Mouse (Mus musculus) G1E (cell line): Measurements from ENCODE around the gene Anln. TPM values are rescaled to one million over a fixed set of nuclear protein-coding genes. Genes with fewer than 3 reads are reported as not detected.
A peak's percentile ranks its signal among the peaks of the same experiment; 100 is the strongest.

Source experiments
- ATAC-seq: 2 replicates; pipeline ENCODE4 v1.8.0; 2016; ENCODE audit warnings: mild to moderate bottlenecking; ENCODE audit not compliant: insufficient number of reproducible peaks, poor library complexity, low FRiP score, severe bottlenecking; ENCODE audit errors: extremely low read depth
- DNase-seq: peaks from one replicate; pipeline ENCODE4 v3.0.0; 2012; ENCODE audit warnings: low spot score
- H3K27me3 ChIP-seq: 2 replicates; pipeline ENCODE4 v1.6.1; 2012; ENCODE audit warnings: mild to moderate bottlenecking, low read length, inconsistent platforms; ENCODE audit not compliant: insufficient read depth
- H3K36me3 ChIP-seq: replicated peaks from 2 replicates; pipeline ENCODE3; 2012; ENCODE audit warnings: mild to moderate bottlenecking, inconsistent platforms
- H3K4me1 ChIP-seq: 2 replicates; pipeline ENCODE4 v1.6.1; 2012; ENCODE audit warnings: low read depth, low read length, inconsistent platforms, mixed read lengths; ENCODE audit not compliant: insufficient read depth
- H3K4me3 ChIP-seq: 2 replicates; pipeline ENCODE4 v1.5.1; 2012; ENCODE audit warnings: low read depth, mild to moderate bottlenecking, inconsistent platforms, low read length, moderate library complexity, mixed read lengths
- H3K9me3 ChIP-seq: replicated peaks from 2 replicates; pipeline ENCODE4 v1.6.1; 2012; ENCODE audit warnings: inconsistent platforms
- CTCF ChIP-seq: IDR thresholded peaks from 2 replicates; pipeline ENCODE4 v1.5.1; 2012; ENCODE audit warnings: low read depth, low read length, inconsistent platforms, mixed read lengths
- GATA1 ChIP-seq: IDR thresholded peaks from 2 replicates; pipeline ENCODE4 v1.6.1; 2012; ENCODE audit warnings: borderline replicate concordance, low read length, inconsistent platforms, mixed read lengths
- GATA2 ChIP-seq: IDR thresholded peaks from 2 replicates; pipeline ENCODE4 v1.6.1; 2012; ENCODE audit warnings: low read depth, low read length, inconsistent platforms, borderline replicate concordance
- POLR2AphosphoS5 ChIP-seq: IDR thresholded peaks from 2 replicates; pipeline ENCODE4 v1.6.1; 2012; ENCODE audit warnings: low read depth, low read length, inconsistent platforms; ENCODE audit not compliant: insufficient replicate concordance
- TAL1 ChIP-seq: conservative IDR thresholded peaks from 2 replicates; pipeline ENCODE4 v1.6.1; 2012; ENCODE audit warnings: low read depth, low read length, inconsistent platforms, mixed read lengths
- polyA plus RNA-seq: library from polyadenylated mRNA; stranded (reverse); fragments of >175 nt; gene quantifications from 2 replicates; pipeline ENCODE4 v1.2.3, GENCODE M21; 2012
- total RNA-seq, 2 experiments: library from RNA; stranded (forward) in 1 of 2; stranded (reverse) in 1 of 2; fragments of 200-1000 nt in 1 of 2; fragments of >200 nt in 1 of 2; fragmentation: Nextera tagmentation in 1 of 2; gene quantifications; 2 replicates each; pipeline ENCODE4 v1.2.3; 2014 to 2017

The Anln gene
- total and polyA plus RNA-seq, 3 experiments, result 8.7 to 184 (median 62.4) TPM

- ATAC-seq (no peak), DNase-seq (peak; percentile 29)
- peaks cover 50% of the 10 kb centered on the region for H3K4me1 ChIP-seq
- H3K27me3 ChIP-seq, result no peaks in the 10 kb centered on the region
- TF ChIP-seq POLR2AphosphoS5, result no peak
- H3K9me3 ChIP-seq, result no peaks in the 10 kb centered on the region
- H3K36me3 ChIP-seq, result peaks cover 30% of the 10 kb centered on the region
- peak overlapping the region; percentile 83 for H3K4me3 ChIP-seq
Observed at GRCm38 (mm10) chr9:22387901-22388300, 1.1 kb downstream of the Anln start.

- H3K4me1 ChIP-seq, result peaks cover 63% of the 10 kb centered on the region
- H3K4me3 ChIP-seq, result no peak overlapping the region; the same call in 1 of the 2 replicates
- H3K36me3 ChIP-seq, result peaks cover 47% of the 10 kb centered on the region
- H3K27me3 ChIP-seq, result no peaks in the 10 kb centered on the region
- H3K9me3 ChIP-seq, result no peaks in the 10 kb centered on the region
- TF ChIP-seq CTCF, result no peak
- no peak for TF ChIP-seq GATA2
- TF ChIP-seq GATA1, result no peak
- TF ChIP-seq TAL1, result no peak
- TF ChIP-seq POLR2AphosphoS5, result no peak
- ATAC-seq (no peak), DNase-seq (no peak)
Observed at GRCm38 (mm10) chr9:22385890-22386289, 3.1 kb downstream of the Anln start.

- Histone ChIP-seq H3K36me3 (peaks cover 92% of the 10 kb centered on the region), H3K4me1 (peaks cover 19% of the 10 kb centered on the region), H3K27me3 (no peaks in the 10 kb centered on the region), H3K4me3 (no peak overlapping the region), H3K9me3 (no peaks in the 10 kb centered on the region)
- no peak for DNase-seq
- TF ChIP-seq GATA2, result no peak
- no peak for TF ChIP-seq TAL1
- TF ChIP-seq POLR2AphosphoS5, result no peak
- TF ChIP-seq GATA1, result no peak
- no peak for TF ChIP-seq CTCF
- ATAC-seq, result no peak
Observed at GRCm38 (mm10) chr9:22376086-22376485, 12.9 kb downstream of the Anln start.

- peaks cover 45% of the 10 kb centered on the region for H3K4me1 ChIP-seq
- no peaks in the 10 kb centered on the region for H3K9me3 ChIP-seq
- no peak for ATAC-seq
Observed at GRCm38 (mm10) chr9:22372760-22373159, 16.2 kb downstream of the Anln start.

GRCm38 (mm10) chr9:22368030-22368429 is 21.0 kb downstream of the Anln start:
- DNase-seq, result no peak
- Histone ChIP-seq H3K9me3 (no peaks in the 10 kb centered on the region), H3K36me3 (peaks cover 90% of the 10 kb centered on the region), H3K27me3 (no peaks in the 10 kb centered on the region), H3K4me1 (peaks cover 68% of the 10 kb centered on the region), H3K4me3 (peak overlapping the region; percentile 16; the same call in 1 of the 2 replicates)
- no peak for ATAC-seq
- TF ChIP-seq CTCF, result no peak
- TF ChIP-seq POLR2AphosphoS5, result no peak
- no peak for TF ChIP-seq TAL1
- TF ChIP-seq GATA2, result no peak
- no peak for TF ChIP-seq GATA1

More at GRCm38 (mm10) chr9:22372760-22373159, 16.2 kb downstream of the Anln start:
- Histone ChIP-seq H3K27me3 (no peaks in the 10 kb centered on the region), H3K4me3 (no peak overlapping the region), H3K36me3 (peaks cover 89% of the 10 kb centered on the region)
- DNase-seq, result no peak
- TF ChIP-seq POLR2AphosphoS5 (no peak), TAL1 (no peak), GATA2 (no peak), CTCF (peak; percentile 18; the same call in 1 of the 2 replicates), GATA1 (no peak)

- no peaks in the 10 kb centered on the region for H3K9me3 ChIP-seq
- DNase-seq (no peak), ATAC-seq (peak; percentile 22; the same call in 1 of the 2 replicates)
- peak overlapping the region; percentile 65; the same call in 1 of the 2 replicates for H3K4me3 ChIP-seq
- H3K36me3 ChIP-seq, result peaks cover 89% of the 10 kb centered on the region
- no peaks in the 10 kb centered on the region for H3K27me3 ChIP-seq
- no peak for TF ChIP-seq GATA2
- TF ChIP-seq TAL1, result no peak
- no peak for TF ChIP-seq GATA1
- no peak for TF ChIP-seq CTCF
- TF ChIP-seq POLR2AphosphoS5, result no peak
- peaks cover 60% of the 10 kb centered on the region for H3K4me1 ChIP-seq
Observed at GRCm38 (mm10) chr9:22366621-22367020, 22.4 kb downstream of the Anln start.

- TF ChIP-seq CTCF (no peak), GATA1 (no peak), TAL1 (peak; percentile 53)
- H3K4me3 ChIP-seq, result no peak overlapping the region
- no peaks in the 10 kb centered on the region for H3K27me3 ChIP-seq
- H3K4me1 ChIP-seq, result peaks cover 56% of the 10 kb centered on the region
- peaks cover 89% of the 10 kb centered on the region for H3K36me3 ChIP-seq
- ATAC-seq (peak; percentile 56), DNase-seq (no peak)
- no peaks in the 10 kb centered on the region for H3K9me3 ChIP-seq
Observed at GRCm38 (mm10) chr9:22366221-22366620, 22.8 kb downstream of the Anln start.
